Comparison of ENCODE assay signal across 9 mouse cellular contexts in genomic region chr6:88242604-88243003, GRCm38 (mm10). TPM values are rescaled to one million over a fixed set of nuclear protein-coding genes. Genes with fewer than 3 reads are reported as not detected.
A peak's percentile ranks its signal among the peaks of the same experiment; 100 is the strongest.
DNase-seq lines count a peak whose midpoint lies in the region; ATAC-seq lines count a peak whose summit lies in the region.
"Had no signal": no experiment of that assay in that cellular context is flagged by ENCODE, and none has a peak within 500 bp of the region (broad histone marks: within the 10 kb centered on the region; RNA-seq: fewer than 3 reads in every experiment).

No protein-coding gene starts in this region.

- peak overlapping the region; percentile 14; the same call in 1 of the 2 replicates for H3K4me3 ChIP-seq in hindbrain, embryonic 10.5 days

- intact Hi-C loops in left cerebral cortex, postnatal 4 days (cut with DNase I): no loop called here

- ATAC-seq in cerebellum, adult (ENCODE audit: insufficient number of reproducible peaks, low FRiP score, low TSS enrichment): no peak
- ATAC-seq in frontal cortex, adult (ENCODE audit: low TSS enrichment): peak; percentile 76
- ATAC-seq in megakaryocyte-erythroid progenitor cell, adult 5-6 weeks (replicated peaks; ENCODE audit: low FRiP score, low TSS enrichment, poor library complexity, severe bottlenecking): peak; percentile 95

- H3K27me3 ChIP-seq in hindbrain, embryonic 10.5 days (ENCODE audit: insufficient read depth, poor library complexity, severe bottlenecking): peaks cover 73% of the 10 kb centered on the region
- H3K27me3 ChIP-seq in splenic B cell, adult 2 months (ENCODE audit: control insufficient read depth, insufficient read depth, low read length, poor library complexity, severe bottlenecking): no peaks in the 10 kb centered on the region

- no peak overlapping the region for H3K27ac ChIP-seq in hindbrain, embryonic 10.5 days

- peaks cover 27% of the 10 kb centered on the region for H3K4me1 ChIP-seq in hindbrain, embryonic 10.5 days (replicated peaks)

- DNase-seq in cerebellum, adult 11 months: peak; percentile 29
- DNase-seq in cerebellum, postnatal 10 days: peak; percentile 71 to 76
- DNase-seq in hindbrain, embryonic 10.5 days (ENCODE audit: low spot score): peak; percentile 81
- peak; percentile 66 for DNase-seq in left cerebral cortex, postnatal 4 days
- DNase-seq in splenic B cell, adult 2 months (ENCODE audit: low read depth, low spot score): peak; percentile 15

- no peaks in the 10 kb centered on the region for H3K36me3 ChIP-seq in hindbrain, embryonic 10.5 days
- no peaks in the 10 kb centered on the region for H3K36me3 ChIP-seq in splenic B cell, adult 2 months (ENCODE audit: control insufficient read depth, insufficient read depth, low read length, poor library complexity, severe bottlenecking)

- H3K9me3 ChIP-seq in hindbrain, embryonic 10.5 days: no peaks in the 10 kb centered on the region

- WGBS in hindbrain, embryonic 10.5 days: 2% methylated on average over 15 of the region's 15 CpGs

RNA-seq across cellular contexts. Expression of gene Dnajb8, which starts 20.5 kb away (rescaled TPM):
- polyA plus RNA-seq in hindbrain, embryonic 10.5 days (2016; fragmentation: Nextera tagmentation; extraction: Ambion mirVana): not detected in 2 replicates
- not detected for total RNA-seq in left cerebral cortex, postnatal 4 days (2021)
- total RNA-seq in megakaryocyte-erythroid progenitor cell, adult 5-6 weeks (2014; fragmentation: Nextera tagmentation): not detected in 2 replicates
- total RNA-seq in megakaryocyte-erythroid progenitor cell, adult 5-6 weeks (2017): not detected in 2 replicates
- total RNA-seq: left cerebral cortex, postnatal 14 days had no signal

RNA-seq across cellular contexts. Expression of gene Gata2, which starts 48.9 kb away (rescaled TPM):
- 20.0 and 20.8 TPM in 2 replicates for polyA plus RNA-seq in hindbrain, embryonic 10.5 days (2016; fragmentation: Nextera tagmentation; extraction: Ambion mirVana)
- total RNA-seq in left cerebral cortex, postnatal 4 days (2021): 1 to 10 TPM; 2.6 to 3.1 TPM
- total RNA-seq in megakaryocyte-erythroid progenitor cell, adult 5-6 weeks (2014; fragmentation: Nextera tagmentation): 101 and 116 TPM in 2 replicates
- 37.4 and 48.8 TPM in 2 replicates for total RNA-seq in megakaryocyte-erythroid progenitor cell, adult 5-6 weeks (2017)

Comparison
In these comparisons a context has a peak if more than half of its experiments do, and no peak if none do; other contexts are left out.
1. DNase-seq: peak in every context shown above with its lines; median percentile 81 in hindbrain, embryonic 10.5 days; 74 in cerebellum, postnatal 10 days; 66 in left cerebral cortex, postnatal 4 days; 29 in cerebellum, adult 11 months; 15 in splenic B cell, adult 2 months.
2. RNA of gene Gata2, which starts 48.9 kb away (total RNA-seq): 37.4 to 116 TPM in megakaryocyte-erythroid progenitor cell, adult 5-6 weeks; 2.6 to 3.1 TPM in left cerebral cortex, postnatal 4 days; every median in the first group is over 4 times any median in the second.